In the genomic region with DNA sequence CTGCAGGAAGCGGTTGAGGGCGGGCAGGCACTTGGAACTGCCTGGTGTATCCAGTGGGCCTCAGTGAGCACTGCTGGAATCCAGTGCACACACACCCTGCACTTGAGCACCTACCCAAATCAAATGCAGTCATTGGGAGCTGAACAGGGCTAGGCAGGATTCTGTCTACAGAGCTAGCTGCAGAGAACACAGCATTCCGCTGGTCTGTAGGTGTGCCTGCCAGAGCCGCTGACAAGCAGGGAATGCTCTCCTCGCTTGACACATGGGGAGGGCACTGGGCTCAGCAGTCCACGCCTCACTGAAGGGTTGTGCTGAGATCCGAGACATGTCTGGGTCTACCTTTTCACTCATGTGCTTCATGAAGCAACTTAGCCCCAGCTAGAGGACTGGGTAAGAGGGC, we compare ENCODE assay signal across 24 mouse cellular contexts. TPM values are rescaled to one million over a fixed set of nuclear protein-coding genes. Genes with fewer than 3 reads are reported as not detected.
DNase-seq lines count a peak whose midpoint lies in the region; ATAC-seq and TF ChIP-seq lines count a peak whose summit lies in the region.
"Had no signal": no experiment of that assay in that cellular context is flagged by ENCODE, and none has a peak within 500 bp of the region (broad histone marks: within the 10 kb centered on the region; RNA-seq: fewer than 3 reads in every experiment).

No protein-coding gene starts in this region.

- TF ChIP-seq CTCF in lung, adult 2 months (IDR thresholded peaks at IDR 0.05; ENCODE audit: insufficient read depth, low read length), result no peak

- no peak for TF ChIP-seq POLR2A in lung, adult 2 months (IDR thresholded peaks at IDR 0.05; ENCODE audit: borderline replicate concordance, extremely low read depth, low read depth, low read length)

- no peak for DNase-seq in lung, adult 2 months
- peak; percentile 14 to 23 for DNase-seq in heart, adult 9 months (ENCODE audit: low spot score in 2 of 2)
- DNase-seq in heart, postnatal 10 days, result peak; percentile 53 to 57
- no peak for DNase-seq in right cerebral cortex, adult 18-20 months
- DNase-seq in spleen, postnatal 10 days (ENCODE audit: low spot score in 2 of 2), result no peak
- DNase-seq in thymus, postnatal 36 days, result no peak
- DNase-seq: adrenal gland, postnatal 10 days; cerebellum, adult 2 months; cerebellum, postnatal 36 days; embryo, embryonic 11 days; kidney, adult 2 months; liver had no signal

- no peak overlapping the region for H3K4me2 ChIP-seq in lung, embryonic 16.5 days (ENCODE audit: low read depth, low read length)
- no peak overlapping the region for H3K4me2 ChIP-seq in heart, embryonic 12.5 days
- H3K4me2 ChIP-seq: embryonic facial prominence, embryonic 13.5 days; forebrain, embryonic 13.5 days; hindbrain, embryonic 13.5 days; liver, embryonic 15.5 days; midbrain, embryonic 11.5 days had no signal

- intact Hi-C loops in heart, postnatal 10 days (cut with DNase I), result no loop called here

- ATAC-seq in lung, embryonic 16.5 days (ENCODE audit: low read depth), result 0 out of 2 replicates have a peak, but pooled peaks have one; percentile 57
- ATAC-seq in heart, embryonic 12.5 days (ENCODE audit: insufficient number of reproducible peaks, low FRiP score), result peak; percentile 57
- ATAC-seq: activated CD4-positive, CD25-positive, alpha-beta regulatory T cell, adult 4 months; forebrain, embryonic 13.5 days; inflammation-experienced regulatory T-cells, adult 6 months had no signal

- no peaks in the 10 kb centered on the region for H3K4me1 ChIP-seq in lung, embryonic 16.5 days (replicated peaks; ENCODE audit: control insufficient read depth, insufficient read depth, low read length)
- 0 out of 2 replicates have a peak, but pooled peaks cover under 1% of the 10 kb centered on the region for H3K4me1 ChIP-seq in lung, adult 2 months (ENCODE audit: control insufficient read depth, insufficient read depth, low read length)
- H3K4me1 ChIP-seq in heart, embryonic 12.5 days (replicated peaks), result peaks cover 15% of the 10 kb centered on the region
- H3K4me1 ChIP-seq: embryonic facial prominence, embryonic 13.5 days; forebrain, embryonic 13.5 days; hindbrain, embryonic 13.5 days; limb, embryonic 10.5 days; liver, embryonic 15.5 days had no signal

- no peaks in the 10 kb centered on the region for H3K27me3 ChIP-seq in lung, embryonic 16.5 days (ENCODE audit: control insufficient read depth, insufficient read depth, low read depth, low read length)
- H3K27me3 ChIP-seq in heart, embryonic 12.5 days (replicated peaks), result no peaks in the 10 kb centered on the region
- H3K27me3 ChIP-seq: embryonic facial prominence, embryonic 13.5 days; forebrain, embryonic 13.5 days; hindbrain, embryonic 13.5 days; liver, embryonic 15.5 days had no signal

- no peak overlapping the region for H3K27ac ChIP-seq in lung, embryonic 16.5 days (ENCODE audit: low read length)
- peak overlapping the region; percentile 53 for H3K27ac ChIP-seq in heart, embryonic 12.5 days (ENCODE audit: poor library complexity, severe bottlenecking)
- H3K27ac ChIP-seq: embryonic facial prominence, embryonic 13.5 days; forebrain, embryonic 13.5 days; hindbrain, embryonic 13.5 days; kidney, postnatal 0 days; limb, embryonic 10.5 days; liver, embryonic 15.5 days had no signal

- WGBS in lung, embryonic 16.5 days, result 78% methylated on average over 7 of the region's 7 CpGs
- 72% methylated on average over 7 of the region's 7 CpGs for WGBS in lung, adult 2 months
- WGBS in heart, embryonic 12.5 days, result 57% methylated on average over 7 of the region's 7 CpGs

- H3K9ac ChIP-seq in lung, embryonic 16.5 days (ENCODE audit: low read length), result no peak overlapping the region
- H3K9ac ChIP-seq in heart, embryonic 12.5 days, result no peak overlapping the region
- H3K9ac ChIP-seq: embryonic facial prominence, embryonic 13.5 days; forebrain, embryonic 13.5 days; hindbrain, embryonic 13.5 days; liver, embryonic 15.5 days had no signal

- no peaks in the 10 kb centered on the region for H3K9me3 ChIP-seq in lung, embryonic 16.5 days (ENCODE audit: control insufficient read depth, low read length)
- no peaks in the 10 kb centered on the region for H3K9me3 ChIP-seq in heart, embryonic 12.5 days (replicated peaks)
- H3K9me3 ChIP-seq: embryonic facial prominence, embryonic 13.5 days; forebrain, embryonic 13.5 days; hindbrain, embryonic 13.5 days; limb, embryonic 10.5 days; liver, embryonic 15.5 days had no signal

- no peak overlapping the region for H3K4me3 ChIP-seq in lung, embryonic 16.5 days (ENCODE audit: low read length)
- H3K4me3 ChIP-seq in lung, adult 2 months (replicated peaks; ENCODE audit: extremely low read depth, low read depth, low read length), result no peak overlapping the region
- H3K4me3 ChIP-seq in heart, embryonic 12.5 days, result no peak overlapping the region
- H3K4me3 ChIP-seq: embryonic facial prominence, embryonic 13.5 days; erythroblast, embryonic 14.5 days; forebrain, embryonic 13.5 days; hindbrain, embryonic 13.5 days; limb, embryonic 10.5 days; liver, embryonic 15.5 days had no signal

- peaks cover 38% of the 10 kb centered on the region for H3K36me3 ChIP-seq in lung, embryonic 16.5 days (ENCODE audit: control insufficient read depth, insufficient read depth, low read length)
- H3K36me3 ChIP-seq in heart, embryonic 12.5 days, result peaks cover 81% of the 10 kb centered on the region

RNA-seq across cellular contexts. Expression of a gene that starts 58.7 kb away (rescaled TPM):
- 27.5 and 34.8 TPM in 2 replicates for polyA plus RNA-seq in lung, embryonic 16.5 days (2015; fragmentation: Nextera tagmentation; extraction: Ambion mirVana)
- 7.5 and 9.9 TPM in 2 replicates for polyA plus RNA-seq in lung, adult 2 months (2012; rRNA removed)
- polyA plus RNA-seq in heart, embryonic 12.5 days (2016; fragmentation: Nextera tagmentation; extraction: Ambion mirVana), result 3.5 and 3.6 TPM in 2 replicates
- 1 to 10 TPM; 1.2 to 3.6 TPM for total RNA-seq in heart, postnatal 10 days (2021)

Comparison
In these comparisons a context has a peak if more than half of its experiments do, and no peak if none do; other contexts are left out.
1. DNase-seq: peak in heart, adult 9 months (2 of 2) and heart, postnatal 10 days (2 of 2); none in lung, adult 2 months (single experiment), right cerebral cortex, adult 18-20 months (single experiment), spleen, postnatal 10 days (0 of 2) and thymus, postnatal 36 days (0 of 2).